Mouse (Mus musculus) ES-Bruce4 (cell line): Measurements from ENCODE around the gene Npm1. TPM values are rescaled to one million over a fixed set of nuclear protein-coding genes. Genes with fewer than 3 reads are reported as not detected.
A peak's percentile ranks its signal among the peaks of the same experiment; 100 is the strongest.

Experiments
- H3K27ac ChIP-seq: 2 replicates; pipeline ENCODE4 v1.5.1; 2012; ENCODE audit warnings: low read length, inconsistent platforms; ENCODE audit not compliant: insufficient read depth
- H3K27me3 ChIP-seq: 2 replicates; pipeline ENCODE4 v1.6.1; 2012; ENCODE audit warnings: mild to moderate bottlenecking, low read length, inconsistent platforms; ENCODE audit not compliant: control insufficient read depth, poor library complexity, insufficient read depth, severe bottlenecking
- H3K36me3 ChIP-seq: 2 replicates; pipeline ENCODE4 v1.6.1; 2012; ENCODE audit warnings: inconsistent platforms, mild to moderate bottlenecking, low read length, moderate library complexity; ENCODE audit not compliant: control insufficient read depth, poor library complexity, insufficient read depth, severe bottlenecking
- H3K4me1 ChIP-seq: one replicate; pipeline ENCODE4 v1.8.1; 2011; ENCODE audit warnings: low read length; ENCODE audit not compliant: control insufficient read depth, insufficient read depth
- H3K4me3 ChIP-seq: 2 replicates; pipeline ENCODE4 v1.5.1; 2011; ENCODE audit warnings: low read depth, mild to moderate bottlenecking, low read length
- H3K9ac ChIP-seq: 2 replicates; pipeline ENCODE4 v1.6.1; 2012; ENCODE audit warnings: low read depth, mild to moderate bottlenecking, inconsistent platforms; ENCODE audit not compliant: poor library complexity, severe bottlenecking
- H3K9me3 ChIP-seq: replicated peaks from 2 replicates; pipeline ENCODE4 v1.6.1; 2012; ENCODE audit warnings: mild to moderate bottlenecking, low read length, inconsistent platforms; ENCODE audit not compliant: control insufficient read depth, poor library complexity, insufficient read depth, severe bottlenecking
- CTCF ChIP-seq: IDR thresholded peaks from one replicate; pipeline ENCODE4 v1.8.1; 2011; ENCODE audit warnings: low read depth, low read length
- EP300 ChIP-seq: IDR thresholded peaks from 2 replicates; pipeline ENCODE4 v1.6.1; 2011; ENCODE audit warnings: low read depth, low read length; ENCODE audit not compliant: insufficient read depth
- POLR2A ChIP-seq: IDR thresholded peaks from one replicate; pipeline ENCODE4 v1.8.1; 2011; ENCODE audit warnings: low read length; ENCODE audit not compliant: insufficient read depth
- polyA plus RNA-seq: library from polyadenylated mRNA; stranded (reverse); fragments of >200 nt; gene quantifications from 2 replicates; pipeline ENCODE4 v1.2.4, GENCODE M21; 2011; ENCODE audit warnings: low read depth; ENCODE audit not compliant: missing spikeins, insufficient read depth, insufficient read length

Gene Npm1
- polyA plus RNA-seq, 1 experiment: 5,189 TPM

GRCm38 (mm10) chr11:33202296-33202695 is 39.3 kb upstream of the Npm1 start:
- Histone ChIP-seq H3K4me1 (no peaks in the 10 kb centered on the region), H3K9me3 (peaks cover 6% of the 10 kb centered on the region), H3K27ac (no peak overlapping the region), H3K27me3 (peaks cover 48% of the 10 kb centered on the region), H3K9ac (peak overlapping the region; percentile 58), H3K4me3 (peak overlapping the region; percentile 56), H3K36me3 (no peaks in the 10 kb centered on the region)
- TF ChIP-seq POLR2A (no peak), CTCF (peak; percentile 1)

DNA sequence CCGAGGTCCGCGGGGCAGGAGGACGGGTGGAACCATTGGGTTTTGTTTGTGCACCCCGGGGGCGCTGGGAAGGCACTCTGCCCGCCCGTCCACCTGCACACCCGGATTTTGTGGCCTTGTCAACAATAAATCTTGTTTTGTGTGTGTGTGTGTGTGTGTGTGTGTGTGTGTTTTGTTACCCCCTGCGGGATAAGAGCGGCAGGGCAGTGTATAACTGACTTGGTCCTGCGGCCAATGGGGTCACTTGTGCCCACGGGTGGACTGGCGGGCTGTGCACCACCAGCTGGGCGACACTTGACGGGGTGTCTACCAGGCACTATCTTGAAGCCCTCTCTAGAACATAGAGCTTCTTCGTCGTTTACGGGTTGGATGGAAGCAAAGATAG is 38.6 kb upstream of the Npm1 start:
- Histone ChIP-seq H3K9ac (no peak overlapping the region), H3K36me3 (no peaks in the 10 kb centered on the region), H3K27me3 (peaks cover 52% of the 10 kb centered on the region), H3K4me3 (0 out of 2 replicates have a peak overlapping the region, but pooled peaks have one; percentile 15), H3K9me3 (peaks cover 13% of the 10 kb centered on the region), H3K27ac (no peak overlapping the region), H3K4me1 (no peaks in the 10 kb centered on the region)
- TF ChIP-seq CTCF (no peak), EP300 (no peak), POLR2A (no peak)

DNA sequence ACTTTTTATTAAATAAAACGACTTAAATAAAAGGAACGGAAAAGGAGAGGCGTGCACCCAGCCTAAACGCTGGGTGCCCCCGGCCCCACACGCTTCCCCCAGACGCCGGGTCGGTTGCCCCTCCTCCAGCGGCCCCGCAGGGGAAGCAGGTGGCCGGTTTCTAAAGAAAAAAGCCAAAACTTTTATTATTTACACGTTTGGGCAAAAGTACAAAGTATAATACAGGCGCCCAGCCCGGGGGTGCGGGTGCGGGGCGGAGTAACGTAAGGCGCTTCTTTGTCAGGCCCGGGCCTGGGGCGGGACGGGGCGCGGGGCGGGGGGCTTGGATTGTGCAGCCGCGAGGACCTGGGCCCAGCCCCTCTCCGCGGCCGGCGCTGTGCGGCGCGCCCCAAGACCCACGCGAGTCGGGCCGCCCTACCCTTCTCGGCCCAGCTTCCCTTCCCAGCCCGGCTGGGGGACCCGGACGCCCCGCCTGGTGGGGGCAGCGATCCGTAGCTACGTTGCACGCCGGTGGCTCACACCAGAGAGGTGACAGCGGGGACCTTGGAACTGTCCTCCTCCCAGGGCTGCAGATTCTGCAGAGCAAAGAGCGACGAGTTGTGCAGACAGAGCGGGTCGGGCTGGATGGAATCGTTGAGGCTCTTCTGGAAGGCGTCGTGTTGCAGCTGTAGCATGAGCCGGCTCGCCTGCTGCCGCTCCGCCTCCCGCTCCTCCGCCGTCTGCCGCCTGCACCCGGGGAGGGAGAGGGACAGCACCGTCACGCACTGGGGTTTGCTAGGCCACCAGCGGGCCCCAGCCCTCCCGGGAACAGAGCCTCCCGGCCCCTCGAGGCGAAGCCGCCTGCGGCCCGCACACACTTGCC is 38.0 kb upstream of the Npm1 start:
- Histone ChIP-seq H3K9ac (peak overlapping the region; percentile 19; the same call in 1 of the 2 replicates), H3K4me1 (no peaks in the 10 kb centered on the region), H3K4me3 (peak overlapping the region; percentile 15), H3K9me3 (peaks cover 15% of the 10 kb centered on the region), H3K27me3 (peaks cover 55% of the 10 kb centered on the region), H3K27ac (no peak overlapping the region), H3K36me3 (no peaks in the 10 kb centered on the region)
- TF ChIP-seq CTCF (no peak), POLR2A (no peak), EP300 (no peak)

GRCm38 (mm10) chr11:33199906-33200763 is 37.1 kb upstream of the Npm1 start:
- H3K9ac ChIP-seq: peak overlapping the region; percentile 19; the same call in 1 of the 2 replicates
- TF ChIP-seq CTCF: no peak
- TF ChIP-seq POLR2A: no peak
- TF ChIP-seq EP300: no peak
- H3K27ac ChIP-seq: no peak overlapping the region
- H3K36me3 ChIP-seq: no peaks in the 10 kb centered on the region
- peaks cover 15% of the 10 kb centered on the region for H3K9me3 ChIP-seq
- peak overlapping the region; percentile 13 for H3K4me3 ChIP-seq
- H3K27me3 ChIP-seq: peaks cover 63% of the 10 kb centered on the region
- no peaks in the 10 kb centered on the region for H3K4me1 ChIP-seq

- no peak overlapping the region for H3K27ac ChIP-seq
- no peak overlapping the region for H3K9ac ChIP-seq
- TF ChIP-seq CTCF: no peak
- no peak for TF ChIP-seq POLR2A
- no peaks in the 10 kb centered on the region for H3K36me3 ChIP-seq
- H3K27me3 ChIP-seq: peaks cover 59% of the 10 kb centered on the region
- no peak overlapping the region for H3K4me3 ChIP-seq
- peaks cover 15% of the 10 kb centered on the region for H3K9me3 ChIP-seq
- H3K4me1 ChIP-seq: no peaks in the 10 kb centered on the region
Measured at GRCm38 (mm10) chr11:33199117-33199514, 36.1 kb upstream of the Npm1 start.
